Mouse (Mus musculus) intestine, postnatal 0 days (tissue): ENCODE results near the gene Dock7. TPM values are rescaled to one million over a fixed set of nuclear protein-coding genes. Genes with fewer than 3 reads are reported as not detected.

ENCODE experiments used
- ATAC-seq: fragments of 200-750 bp; cut with Nextera tagmentation; 2 replicates; pipeline ENCODE4 v1.8.0; 2017; ENCODE audit warnings: mild to moderate bottlenecking, moderate TSS enrichment, moderate library complexity
- H3K27ac ChIP-seq: fragments of 300-500 bp; sonication (generic); 2 replicates; pipeline ENCODE4 v1.5.1; 2014; ENCODE audit warnings: mild to moderate bottlenecking, low read depth, low read length, moderate library complexity
- H3K27me3 ChIP-seq: fragments of 300-500 bp; sonication (generic); replicated peaks from 2 replicates; pipeline ENCODE4 v1.6.1; 2014; ENCODE audit warnings: low read length, mixed read lengths; ENCODE audit not compliant: control insufficient read depth, insufficient read depth
- H3K36me3 ChIP-seq: fragments of 300-500 bp; sonication (generic); 2 replicates; pipeline ENCODE4 v1.6.1; 2014; ENCODE audit warnings: mild to moderate bottlenecking, moderate library complexity; ENCODE audit not compliant: control insufficient read depth, insufficient read depth
- H3K4me1 ChIP-seq: fragments of 300-500 bp; sonication (generic); replicated peaks from 2 replicates; pipeline ENCODE4 v1.6.1; 2014; ENCODE audit warnings: antibody characterized with exemption, low read length, mixed read lengths; ENCODE audit not compliant: control insufficient read depth, insufficient read depth
- H3K4me2 ChIP-seq: fragments of 300-500 bp; sonication (generic); replicated peaks from 2 replicates; pipeline ENCODE4 v1.6.1; 2014; ENCODE audit warnings: low read depth, mild to moderate bottlenecking, moderate library complexity
- H3K4me3 ChIP-seq: fragments of 300-500 bp; sonication (generic); 2 replicates; pipeline ENCODE4 v1.5.1; 2014; ENCODE audit warnings: low read depth, low read length
- H3K9ac ChIP-seq: fragments of 300-500 bp; sonication (generic); 2 replicates; pipeline ENCODE4 v1.6.1; 2014; ENCODE audit warnings: mild to moderate bottlenecking, low read depth, low read length
- H3K9me3 ChIP-seq: fragments of 300-500 bp; sonication (generic); 2 replicates; pipeline ENCODE4 v1.6.1; 2016; ENCODE audit warnings: mixed run types; ENCODE audit not compliant: control insufficient read depth
- CTCF ChIP-seq: sonication (generic); IDR thresholded peaks from 2 replicates; pipeline ENCODE4 v1.5.1; 2016; ENCODE audit warnings: low read depth, mild to moderate bottlenecking, control low read depth, antibody characterized with exemption, moderate library complexity
- WGBS: fragments of 180-500 bp; shearing (Covaris S2); extraction: QIAGEN DNeasy Blood & Tissue Kit; methylation state at CpG from one replicate; pipeline ENCODE4 v1.1.7; 2014; 5-methylcytosine and 5-hydroxymethylcytosine counted together
- polyA plus RNA-seq: library from polyadenylated mRNA; unstranded; fragments of >200 nt; fragmentation: Nextera tagmentation; extraction: Ambion mirVana; gene quantifications from 2 replicates; pipeline ENCODE4 v1.2.1, GENCODE M21; 2015

The Dock7 gene
- polyA plus RNA-seq, 1 experiment from 2014 or later = 18.7 TPM

GRCm38 (mm10) chr4:99123546-99123945 lies 2.8 kb upstream of the Dock7 start:
- Histone ChIP-seq H3K27me3 (no peaks in the 10 kb centered on the region), H3K9ac (no peak overlapping the region), H3K9me3 (no peaks in the 10 kb centered on the region), H3K36me3 (no peaks in the 10 kb centered on the region), H3K4me1 (peaks cover 5% of the 10 kb centered on the region; the same call in 1 of the 2 replicates), H3K27ac (no peak overlapping the region), H3K4me2 (no peak overlapping the region), H3K4me3 (no peak overlapping the region)
- ATAC-seq = no peak
- 40% methylated on average over 3 of the region's 3 CpGs for WGBS
- no peak for TF ChIP-seq CTCF

- WGBS = 70% methylated on average over 1 of the region's 1 CpGs
- Histone ChIP-seq H3K9me3 (no peaks in the 10 kb centered on the region), H3K27me3 (no peaks in the 10 kb centered on the region), H3K27ac (no peak overlapping the region), H3K36me3 (no peaks in the 10 kb centered on the region), H3K4me2 (no peak overlapping the region), H3K9ac (no peak overlapping the region), H3K4me3 (no peak overlapping the region), H3K4me1 (peaks cover 5% of the 10 kb centered on the region; the same call in 1 of the 2 replicates)
- ATAC-seq = no peak
- TF ChIP-seq CTCF = no peak
Observed at GRCm38 (mm10) chr4:99122786-99123185, 2.1 kb upstream of the Dock7 start.

- TF ChIP-seq CTCF = no peak
- Histone ChIP-seq H3K27me3 (no peaks in the 10 kb centered on the region), H3K9ac (no peak overlapping the region), H3K4me1 (peaks cover 5% of the 10 kb centered on the region), H3K27ac (no peak overlapping the region), H3K4me2 (0 out of 2 replicates have a peak overlapping the region, but pooled peaks have one; percentile 88), H3K36me3 (no peaks in the 10 kb centered on the region), H3K9me3 (no peaks in the 10 kb centered on the region), H3K4me3 (no peak overlapping the region)
- ATAC-seq = no peak
- WGBS = 67% methylated on average over 3 of the region's 3 CpGs
Observed at GRCm38 (mm10) chr4:99122047-99122446, 1.3 kb upstream of the Dock7 start.

- Histone ChIP-seq H3K4me3 (peak overlapping the region; percentile 91), H3K4me1 (peaks cover 5% of the 10 kb centered on the region), H3K9me3 (no peaks in the 10 kb centered on the region), H3K4me2 (peak overlapping the region; percentile 88), H3K27ac (peak overlapping the region; percentile 81; the same call in 1 of the 2 replicates), H3K9ac (peak overlapping the region; percentile 91; the same call in 1 of the 2 replicates), H3K36me3 (no peaks in the 10 kb centered on the region), H3K27me3 (no peaks in the 10 kb centered on the region)
- 5% methylated on average over 17 of the region's 17 CpGs for WGBS
- TF ChIP-seq CTCF = no peak
- no peak for ATAC-seq
Observed at GRCm38 (mm10) chr4:99121123-99121755, 524 bp upstream of the Dock7 start.

- ATAC-seq = no peak
- H3K4me1 ChIP-seq = peaks cover 5% of the 10 kb centered on the region
- H3K4me2 ChIP-seq = peak overlapping the region; percentile 88; the same call in 1 of the 2 replicates
- TF ChIP-seq CTCF = no peak
- 38% methylated on average over 5 of the region's 5 CpGs for WGBS
- H3K9ac ChIP-seq = no peak overlapping the region
- 0 out of 2 replicates have a peak overlapping the region, but pooled peaks have one; percentile 10 for H3K4me3 ChIP-seq
- H3K9me3 ChIP-seq = no peaks in the 10 kb centered on the region
- no peak overlapping the region for H3K27ac ChIP-seq
- H3K36me3 ChIP-seq = no peaks in the 10 kb centered on the region
- no peaks in the 10 kb centered on the region for H3K27me3 ChIP-seq
Observed at GRCm38 (mm10) chr4:99119051-99119450, 1.7 kb downstream of the Dock7 start.

- H3K27me3 ChIP-seq = no peaks in the 10 kb centered on the region
- H3K4me3 ChIP-seq = no peak overlapping the region
- no peaks in the 10 kb centered on the region for H3K9me3 ChIP-seq
- peaks cover 5% of the 10 kb centered on the region for H3K4me1 ChIP-seq
- H3K27ac ChIP-seq = peak overlapping the region; percentile 54; the same call in 1 of the 2 replicates
- H3K4me2 ChIP-seq = peak overlapping the region; percentile 30
- no peaks in the 10 kb centered on the region for H3K36me3 ChIP-seq
- no peak for TF ChIP-seq CTCF
- WGBS = 47% methylated on average over 9 of the region's 9 CpGs
- ATAC-seq = peak; percentile 73
- H3K9ac ChIP-seq = no peak overlapping the region
Observed at GRCm38 (mm10) chr4:99115797-99116196, 4.9 kb downstream of the Dock7 start.
